Mouse (Mus musculus) left cerebral cortex, postnatal 4 days (tissue): ENCODE measurements around the gene Pet117. TPM values are rescaled to one million over a fixed set of nuclear protein-coding genes. Genes with fewer than 3 reads are reported as not detected.

Experiments
- DNase-seq: peaks from one replicate; pipeline ENCODE4 v3.0.0-alpha.2; 2022
- intact Hi-C: fragments of 180-260 bp; cut with DNase I; formaldehyde crosslinking; loops from one replicate; pipeline ENCODE4 v1.15.1; 2025
- total RNA-seq, 2 experiments: library from RNA; stranded (reverse); gene quantifications; 2 replicates each; pipeline ENCODE4 v1.2.3; 2021

The Pet117 gene
- total RNA-seq, 2 experiments from 2014 or later: 4.4 to 5.9 TPM

- no peak for DNase-seq
- intact Hi-C loops: no loop called here
These were observed 12.9 kb downstream of the Pet117 start for GRCm38 (mm10) chr2:144381741-144382140.

- DNase-seq: no peak
- intact Hi-C loops: no loop called here
These were observed 13.9 kb downstream of the Pet117 start for GRCm38 (mm10) chr2:144382624-144383138.

GRCm38 (mm10) chr2:144386296-144386695 lies 17.5 kb downstream of the Pet117 start:
- DNase-seq: no peak
- intact Hi-C loops: no loop called here

- intact Hi-C loops: no loop called here
- DNase-seq: no peak
These were observed 19.6 kb downstream of the Pet117 start for GRCm38 (mm10) chr2:144388416-144388815.

- intact Hi-C loops: no loop called here
- no peak for DNase-seq
These were observed 30.7 kb downstream of the Pet117 start for GRCm38 (mm10) chr2:144399531-144399930.

- intact Hi-C loops: no loop called here
- DNase-seq: no peak
These were observed 31.9 kb downstream of the Pet117 start for GRCm38 (mm10) chr2:144400659-144401058.

- intact Hi-C loops: no loop called here
- no peak for DNase-seq
These were observed 40.2 kb downstream of the Pet117 start for GRCm38 (mm10) chr2:144409037-144409436.

GRCm38 (mm10) chr2:144410603-144411002 lies 41.8 kb downstream of the Pet117 start:
- DNase-seq: peak; percentile 35
- intact Hi-C loops: no loop called here

- intact Hi-C loops: no loop called here
These were observed 45.9 kb downstream of the Pet117 start for GRCm38 (mm10) chr2:144414646-144415045.

GRCm38 (mm10) chr2:144416859-144417258 lies 48.1 kb downstream of the Pet117 start:
- no peak for DNase-seq
- intact Hi-C loops: no loop called here

More at GRCm38 (mm10) chr2:144414646-144415045, 45.9 kb downstream of the Pet117 start:
- DNase-seq: no peak

- DNase-seq: no peak
- intact Hi-C loops: no loop called here
These were observed 49.3 kb downstream of the Pet117 start for GRCm38 (mm10) chr2:144418062-144418461.

GRCm38 (mm10) chr2:144422094-144422675 lies 53.4 kb downstream of the Pet117 start:
- intact Hi-C loops: no loop called here
- no peak for DNase-seq

Other genes with a start within 250 kb of the Pet117 start
- 1 to 10 TPM; 3.9 to 4.8 TPM for gene Mgme1, start 98.3 kb upstream of the Pet117 start, total RNA-seq
- 10 to 100 TPM; 60.5 to 65.0 TPM for gene Snx5, start 98.1 kb upstream of the Pet117 start, total RNA-seq
- gene Ovol2, start 36.9 kb upstream of the Pet117 start, total RNA-seq: under 1 TPM; 0.64 to 0.77 TPM
- 10 to 100 TPM; 21.2 to 24.1 TPM for gene Kat14, start within 50 bp of the Pet117 start, total RNA-seq
- 10 to 100 TPM; 37.3 to 43.6 TPM for gene Dzank1, start 158.4 kb downstream of the Pet117 start, total RNA-seq
- 10 to 100 TPM; 29.9 to 32.0 TPM for gene Polr3f, start 158.7 kb downstream of the Pet117 start, total RNA-seq
- gene Rbbp9, start 181.9 kb downstream of the Pet117 start, total RNA-seq: 10 to 100 TPM; 22.8 to 26.0 TPM
- 10 to 100 TPM; 36.3 to 46.3 TPM for gene Sec23b, start 187.2 kb downstream of the Pet117 start, total RNA-seq
- gene Smim26, start 225.1 kb downstream of the Pet117 start, total RNA-seq: 10 to 100 TPM; 45.1 to 45.8 TPM
- 10 to 100 TPM; 54.6 to 55.7 TPM for gene Dtd1, start 230.9 kb downstream of the Pet117 start, total RNA-seq